Mouse (Mus musculus) forebrain, embryonic 15.5 days (tissue): ENCODE data around the gene Yju2. TPM values are rescaled to one million over a fixed set of nuclear protein-coding genes. Genes with fewer than 3 reads are reported as not detected.
A peak's percentile ranks its signal among the peaks of the same experiment; 100 is the strongest.

Source experiments
- ATAC-seq: fragments of 200-750 bp; cut with Nextera tagmentation; replicated peaks from 2 replicates; pipeline ENCODE4 v1.8.0; 2017; ENCODE audit warnings: mild to moderate bottlenecking, moderate TSS enrichment, moderate library complexity
- H3K27ac ChIP-seq: fragments of 300-500 bp; sonication (generic); replicated peaks from 2 replicates; pipeline ENCODE4 v1.5.1; 2015; ENCODE audit warnings: mild to moderate bottlenecking, inconsistent platforms
- H3K27me3 ChIP-seq: fragments of 300-500 bp; sonication (generic); 2 replicates; pipeline ENCODE4 v1.6.1; 2015; ENCODE audit warnings: inconsistent platforms
- H3K36me3 ChIP-seq: fragments of 300-500 bp; sonication (generic); 2 replicates; pipeline ENCODE4 v1.6.1; 2015; ENCODE audit warnings: mild to moderate bottlenecking, inconsistent platforms
- H3K4me1 ChIP-seq: fragments of 300-500 bp; sonication (generic); 2 replicates; pipeline ENCODE4 v1.6.1; 2015; ENCODE audit warnings: inconsistent platforms
- H3K4me2 ChIP-seq: fragments of 300-500 bp; sonication (generic); replicated peaks from 2 replicates; pipeline ENCODE4 v1.6.1; 2015; ENCODE audit warnings: mild to moderate bottlenecking, inconsistent platforms
- H3K4me3 ChIP-seq: fragments of 300-500 bp; sonication (generic); 2 replicates; pipeline ENCODE4 v1.5.1; 2015; ENCODE audit warnings: mild to moderate bottlenecking, inconsistent platforms
- H3K9ac ChIP-seq: fragments of 300-500 bp; sonication (generic); replicated peaks from 2 replicates; pipeline ENCODE4 v1.6.1; 2015; ENCODE audit warnings: mild to moderate bottlenecking, inconsistent platforms
- H3K9me3 ChIP-seq: fragments of 300-500 bp; sonication (generic); 2 replicates; pipeline ENCODE4 v1.6.1; 2016; ENCODE audit warnings: inconsistent platforms
- WGBS: fragments of 180-500 bp; shearing (Covaris S2); methylation state at CpG from one replicate; pipeline ENCODE4 v1.1.7; 2015; ENCODE audit warnings: mixed read lengths; 5-methylcytosine and 5-hydroxymethylcytosine counted together
- polyA plus RNA-seq: library from polyadenylated mRNA; unstranded; fragments of >200 nt; fragmentation: Nextera tagmentation; extraction: Ambion mirVana; gene quantifications from 2 replicates; pipeline ENCODE4 v1.2.1, GENCODE M21; 2015

Gene Yju2
- polyA plus RNA-seq, 1 experiment from 2014 or later: 27.8 TPM

- no peak overlapping the region for H3K27ac ChIP-seq
- no peak overlapping the region for H3K9ac ChIP-seq
- ATAC-seq: no peak
- no peaks in the 10 kb centered on the region for H3K9me3 ChIP-seq
- H3K27me3 ChIP-seq: no peaks in the 10 kb centered on the region
- peaks cover 22% of the 10 kb centered on the region; the same call in 1 of the 2 replicates for H3K36me3 ChIP-seq
- no peak overlapping the region for H3K4me2 ChIP-seq
- peaks cover 15% of the 10 kb centered on the region for H3K4me1 ChIP-seq
- H3K4me3 ChIP-seq: no peak overlapping the region
- 79% methylated on average over 14 of the region's 14 CpGs for WGBS
Observed at GRCm38 (mm10) chr17:55963171-55963570, 4.3 kb downstream of the Yju2 start.

- no peak for ATAC-seq
- H3K4me3 ChIP-seq: no peak overlapping the region
Observed at GRCm38 (mm10) chr17:55964496-55964895, 5.6 kb downstream of the Yju2 start.

GRCm38 (mm10) chr17:55964996-55965395 lies 6.1 kb downstream of the Yju2 start:
- ATAC-seq: no peak
- WGBS: 82% methylated on average over 9 of the region's 9 CpGs
- H3K36me3 ChIP-seq: peaks cover 22% of the 10 kb centered on the region; the same call in 1 of the 2 replicates
- no peak overlapping the region for H3K4me3 ChIP-seq
- no peaks in the 10 kb centered on the region for H3K27me3 ChIP-seq
- peaks cover 10% of the 10 kb centered on the region for H3K4me1 ChIP-seq
- no peak overlapping the region for H3K27ac ChIP-seq
- no peak overlapping the region for H3K9ac ChIP-seq
- H3K4me2 ChIP-seq: no peak overlapping the region
- no peaks in the 10 kb centered on the region for H3K9me3 ChIP-seq

More at GRCm38 (mm10) chr17:55964496-55964895, 5.6 kb downstream of the Yju2 start:
- no peak overlapping the region for H3K4me2 ChIP-seq
- H3K36me3 ChIP-seq: peaks cover 22% of the 10 kb centered on the region; the same call in 1 of the 2 replicates
- WGBS: 93% methylated on average over 10 of the region's 10 CpGs
- H3K9ac ChIP-seq: no peak overlapping the region
- no peaks in the 10 kb centered on the region for H3K9me3 ChIP-seq
- no peak overlapping the region for H3K27ac ChIP-seq
- H3K27me3 ChIP-seq: no peaks in the 10 kb centered on the region
- H3K4me1 ChIP-seq: peaks cover 10% of the 10 kb centered on the region

- WGBS: 95% methylated on average over 4 of the region's 4 CpGs
- Histone ChIP-seq H3K9me3 (no peaks in the 10 kb centered on the region), H3K36me3 (peaks cover 17% of the 10 kb centered on the region; the same call in 1 of the 2 replicates), H3K4me3 (no peak overlapping the region), H3K27me3 (no peaks in the 10 kb centered on the region), H3K27ac (no peak overlapping the region), H3K9ac (no peak overlapping the region), H3K4me1 (peaks cover 23% of the 10 kb centered on the region), H3K4me2 (no peak overlapping the region)
- no peak for ATAC-seq
Observed at GRCm38 (mm10) chr17:55967186-55967585, 8.3 kb downstream of the Yju2 start.

GRCm38 (mm10) chr17:55968210-55968609 lies 9.3 kb downstream of the Yju2 start:
- WGBS: 67% methylated on average over 7 of the region's 7 CpGs
- Histone ChIP-seq H3K36me3 (peaks cover 17% of the 10 kb centered on the region; the same call in 1 of the 2 replicates), H3K4me2 (no peak overlapping the region), H3K9me3 (no peaks in the 10 kb centered on the region), H3K9ac (no peak overlapping the region), H3K4me3 (no peak overlapping the region), H3K27ac (no peak overlapping the region), H3K27me3 (no peaks in the 10 kb centered on the region), H3K4me1 (peaks cover 23% of the 10 kb centered on the region)
- ATAC-seq: no peak

- Histone ChIP-seq H3K27me3 (no peaks in the 10 kb centered on the region), H3K36me3 (peaks cover 22% of the 10 kb centered on the region), H3K4me3 (peak overlapping the region; percentile 57), H3K4me2 (peak overlapping the region; percentile 71), H3K4me1 (peaks cover 23% of the 10 kb centered on the region), H3K9me3 (no peaks in the 10 kb centered on the region), H3K9ac (no peak overlapping the region), H3K27ac (peak overlapping the region; percentile 67)
- WGBS: 34% methylated on average over 14 of the region's 14 CpGs
- peak; percentile 24 for ATAC-seq
Observed at GRCm38 (mm10) chr17:55969560-55969959, 10.7 kb downstream of the Yju2 start.

- peak within 1 kb of the TSS; percentile 57 for H3K4me3 ChIP-seq
- H3K4me1 ChIP-seq: peaks cover 23% of the 10 kb centered on the region
- peaks cover 19% of the 10 kb centered on the region for H3K36me3 ChIP-seq
- H3K9me3 ChIP-seq: no peaks in the 10 kb centered on the region
- H3K27me3 ChIP-seq: no peaks in the 10 kb centered on the region
- H3K4me2 ChIP-seq: peak within 1 kb of the TSS; percentile 71
- 7% methylated on average over 55 of the region's 55 CpGs for WGBS
- peak within 1 kb of the TSS; percentile 67 for H3K27ac ChIP-seq
- peak within 1 kb of the TSS; percentile 78 for H3K9ac ChIP-seq
- ATAC-seq: peak; percentile 57
Observed at GRCm38 (mm10) chr17:55969966-55970891, 11.3 kb downstream of the Yju2 start, which contains the start of gene Shd. TSS of gene Shd (plus strand) at chr17:55970467.

GRCm38 (mm10) chr17:55971453-55971852 lies 12.6 kb downstream of the Yju2 start:
- WGBS: 23% methylated on average over 22 of the region's 22 CpGs
- H3K9ac ChIP-seq: peak overlapping the region; percentile 78
- ATAC-seq: no peak
- H3K4me1 ChIP-seq: peaks cover 29% of the 10 kb centered on the region
- peak overlapping the region; percentile 71 for H3K4me2 ChIP-seq
- no peak overlapping the region for H3K27ac ChIP-seq
- peaks cover 16% of the 10 kb centered on the region for H3K36me3 ChIP-seq
- H3K4me3 ChIP-seq: peak overlapping the region; percentile 57
- no peaks in the 10 kb centered on the region for H3K27me3 ChIP-seq
- no peaks in the 10 kb centered on the region for H3K9me3 ChIP-seq

GRCm38 (mm10) chr17:55976255-55976862 lies 17.5 kb downstream of the Yju2 start:
- Histone ChIP-seq H3K4me2 (no peak overlapping the region), H3K36me3 (peaks cover 10% of the 10 kb centered on the region), H3K4me3 (no peak overlapping the region), H3K27ac (peak overlapping the region; percentile 33; the same call in 1 of the 2 replicates), H3K27me3 (no peaks in the 10 kb centered on the region), H3K9ac (no peak overlapping the region; the same call in 1 of the 2 replicates), H3K9me3 (no peaks in the 10 kb centered on the region), H3K4me1 (peaks cover 17% of the 10 kb centered on the region)
- WGBS: 14% methylated on average over 13 of the region's 13 CpGs
- ATAC-seq: peak; percentile 71

- H3K9ac ChIP-seq: no peak overlapping the region
- ATAC-seq: no peak
- H3K4me3 ChIP-seq: no peak overlapping the region
- H3K36me3 ChIP-seq: peaks cover 10% of the 10 kb centered on the region
- peaks cover 10% of the 10 kb centered on the region for H3K4me1 ChIP-seq
- no peaks in the 10 kb centered on the region for H3K27me3 ChIP-seq
- no peak overlapping the region for H3K27ac ChIP-seq
- H3K9me3 ChIP-seq: no peaks in the 10 kb centered on the region
- no peak overlapping the region for H3K4me2 ChIP-seq
- WGBS: 72% methylated on average over 3 of the region's 3 CpGs
Observed at GRCm38 (mm10) chr17:55977301-55977700, 18.4 kb downstream of the Yju2 start.

- peak; percentile 84 for ATAC-seq
- Histone ChIP-seq H3K9me3 (no peaks in the 10 kb centered on the region), H3K4me2 (peak within 1 kb of the TSS; percentile 79), H3K9ac (peak within 1 kb of the TSS; percentile 77), H3K27ac (0 out of 2 replicates have a peak within 1 kb of the TSS, but pooled peaks have one; percentile 32), H3K27me3 (no peaks in the 10 kb centered on the region), H3K4me3 (peak within 1 kb of the TSS; percentile 79), H3K36me3 (peaks cover 9% of the 10 kb centered on the region; the same call in 1 of the 2 replicates), H3K4me1 (peaks cover 9% of the 10 kb centered on the region)
- 8% methylated on average over 33 of the region's 35 CpGs for WGBS
Observed at GRCm38 (mm10) chr17:55986030-55986961, 27.4 kb downstream of the Yju2 start, which contains the start of gene Fsd1. TSS of gene Fsd1 (plus strand) at chr17:55986509.
